Mouse (Mus musculus) E14TG2a.4 (cell line): ENCODE measurements around the gene Smurf2.

Source experiments
- CTCF ChIP-seq: conservative IDR thresholded peaks from 2 replicates; pipeline ENCODE4 v1.5.1; 2014; ENCODE audit warnings: low read length
- NANOG ChIP-seq: IDR thresholded peaks from 2 replicates; pipeline ENCODE4 v1.6.1; 2014; ENCODE audit warnings: borderline replicate concordance, low read length, mixed read lengths
- POU5F1 ChIP-seq: IDR thresholded peaks from 2 replicates; pipeline ENCODE4 v1.6.1; 2014; ENCODE audit warnings: low read length, borderline replicate concordance

DNA sequence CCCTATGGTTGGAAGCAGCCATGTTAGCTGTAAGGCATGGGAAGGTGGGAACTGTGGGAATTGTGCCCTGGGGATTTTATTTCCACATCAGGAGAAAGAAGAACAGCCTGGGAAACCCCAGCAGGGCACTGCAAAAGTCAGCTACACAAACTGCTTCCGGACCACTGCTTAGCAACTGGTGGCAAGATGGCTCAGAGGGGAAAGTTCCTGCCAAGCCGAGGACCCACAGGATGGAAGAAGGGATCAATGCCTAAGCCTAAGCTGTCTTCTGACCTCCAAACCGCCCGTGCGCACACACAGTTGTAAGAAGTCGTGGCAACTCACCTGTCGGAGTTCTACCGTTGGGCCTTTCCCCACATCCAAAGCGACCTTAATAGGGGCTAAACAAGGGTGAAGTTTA is 147.5 kb downstream of the Smurf2 start:
- TF ChIP-seq CTCF (no peak), NANOG (no peak), POU5F1 (no peak)
